Mouse (Mus musculus): Measurements from ENCODE around the gene Cacna1s. TPM values are rescaled to one million over a fixed set of nuclear protein-coding genes. Genes with fewer than 3 reads are reported as not detected.
A peak's percentile ranks its signal among the peaks of the same experiment; 100 is the strongest.

The Cacna1s gene
- total and polyA plus RNA-seq, 2 experiments from 2014 or later = 1.1 TPM

- DNase-seq (no peak), ATAC-seq (no peak)
- H3K4me2 ChIP-seq (ENCODE audit: low read depth) = no peak overlapping the region
- peaks cover 97% of the 10 kb centered on the region for H3K36me3 ChIP-seq (ENCODE audit: insufficient read depth)
- H3K4me1 ChIP-seq (ENCODE audit: insufficient read depth) = no peaks in the 10 kb centered on the region
- H3K9ac ChIP-seq = no peak overlapping the region
- H3K4me3 ChIP-seq (ENCODE audit: low read depth, low read length) = no peak overlapping the region
- H3K9me3 ChIP-seq (ENCODE audit: low read length) = no peaks in the 10 kb centered on the region
- no peak overlapping the region for H3K27ac ChIP-seq (ENCODE audit: low read depth, low read length)
- WGBS = 96% methylated on average over 4 of the region's 4 CpGs
- no peak for TF ChIP-seq CTCF (IDR thresholded peaks at IDR 0.05; ENCODE audit: low read depth)
- H3K27me3 ChIP-seq (ENCODE audit: insufficient read depth, low read length) = no peaks in the 10 kb centered on the region
Observed at GRCm38 (mm10) chr1:136156951-136157350, 104.4 kb downstream of the Cacna1s start.

DNA sequence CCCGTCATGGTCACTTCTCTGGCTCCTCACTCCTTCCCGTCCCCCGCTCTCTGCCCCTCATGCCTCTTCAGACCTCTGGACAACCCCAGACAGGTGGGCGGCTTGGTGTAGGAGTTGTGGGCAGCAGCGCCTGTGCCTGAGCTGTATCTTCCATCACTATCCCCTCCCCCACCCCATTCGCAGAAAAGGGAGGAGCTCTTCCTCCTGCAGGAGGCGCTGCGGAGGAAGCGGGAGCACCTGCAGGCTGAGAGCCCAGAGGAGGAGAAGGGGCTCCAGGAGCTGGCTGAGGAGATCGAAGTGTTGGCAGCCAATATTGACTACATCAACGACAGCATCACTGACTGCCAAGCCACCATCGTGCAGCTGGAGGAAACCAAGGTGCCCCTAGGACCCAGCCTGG is 107.3 kb downstream of the Cacna1s start:
- Histone ChIP-seq H3K27ac (ENCODE audit: low read depth, low read length) (no peak overlapping the region), H3K4me3 (ENCODE audit: low read depth, low read length) (no peak overlapping the region), H3K27me3 (ENCODE audit: insufficient read depth, low read length) (no peaks in the 10 kb centered on the region), H3K9ac (no peak overlapping the region), H3K9me3 (ENCODE audit: low read length) (no peaks in the 10 kb centered on the region), H3K4me2 (ENCODE audit: low read depth) (no peak overlapping the region), H3K36me3 (ENCODE audit: insufficient read depth) (peaks cover 96% of the 10 kb centered on the region), H3K4me1 (ENCODE audit: insufficient read depth) (no peaks in the 10 kb centered on the region)
- peak; percentile 23 for ATAC-seq
- 42% methylated on average over 11 of the region's 12 CpGs for WGBS
- DNase-seq = no peak
- peak; percentile 59 for TF ChIP-seq CTCF (IDR thresholded peaks at IDR 0.05; ENCODE audit: low read depth)

- Histone ChIP-seq H3K4me3 (ENCODE audit: low read depth, low read length) (no peak overlapping the region), H3K27me3 (ENCODE audit: insufficient read depth, low read length) (no peaks in the 10 kb centered on the region), H3K9me3 (ENCODE audit: low read length) (no peaks in the 10 kb centered on the region), H3K36me3 (ENCODE audit: insufficient read depth) (peaks cover 96% of the 10 kb centered on the region), H3K27ac (ENCODE audit: low read depth, low read length) (no peak overlapping the region), H3K9ac (no peak overlapping the region), H3K4me2 (ENCODE audit: low read depth) (no peak overlapping the region), H3K4me1 (ENCODE audit: insufficient read depth) (no peaks in the 10 kb centered on the region)
- TF ChIP-seq CTCF (IDR thresholded peaks at IDR 0.05; ENCODE audit: low read depth) = no peak
- ATAC-seq (no peak), DNase-seq (no peak)
- WGBS = 89% methylated on average over 12 of the region's 12 CpGs
Observed at GRCm38 (mm10) chr1:136160297-136160696, 107.7 kb downstream of the Cacna1s start.

GRCm38 (mm10) chr1:136160930-136161329 is 108.4 kb downstream of the Cacna1s start:
- no peak overlapping the region for H3K27ac ChIP-seq (ENCODE audit: low read depth, low read length)
- H3K27me3 ChIP-seq (ENCODE audit: insufficient read depth, low read length) = no peaks in the 10 kb centered on the region
- no peak overlapping the region for H3K4me3 ChIP-seq (ENCODE audit: low read depth, low read length)
- H3K36me3 ChIP-seq (ENCODE audit: insufficient read depth) = peaks cover 96% of the 10 kb centered on the region
- H3K4me1 ChIP-seq (ENCODE audit: insufficient read depth) = no peaks in the 10 kb centered on the region
- H3K4me2 ChIP-seq (ENCODE audit: low read depth) = no peak overlapping the region
- ATAC-seq (no peak), DNase-seq (no peak)
- no peaks in the 10 kb centered on the region for H3K9me3 ChIP-seq (ENCODE audit: low read length)
- TF ChIP-seq CTCF (IDR thresholded peaks at IDR 0.05; ENCODE audit: low read depth) = no peak
- no peak overlapping the region for H3K9ac ChIP-seq
- 94% methylated on average over 6 of the region's 6 CpGs for WGBS

GRCm38 (mm10) chr1:136161333-136161921 is 108.9 kb downstream of the Cacna1s start:
- Histone ChIP-seq H3K4me2 (ENCODE audit: low read depth) (no peak overlapping the region), H3K27me3 (ENCODE audit: insufficient read depth, low read length) (no peaks in the 10 kb centered on the region), H3K9me3 (ENCODE audit: low read length) (no peaks in the 10 kb centered on the region), H3K27ac (ENCODE audit: low read depth, low read length) (no peak overlapping the region), H3K36me3 (ENCODE audit: insufficient read depth) (peaks cover 96% of the 10 kb centered on the region), H3K9ac (no peak overlapping the region), H3K4me3 (ENCODE audit: low read depth, low read length) (no peak overlapping the region), H3K4me1 (ENCODE audit: insufficient read depth) (no peaks in the 10 kb centered on the region)
- no peak for TF ChIP-seq CTCF (IDR thresholded peaks at IDR 0.05; ENCODE audit: low read depth)
- ATAC-seq (no peak), DNase-seq (no peak)
- 94% methylated on average over 7 of the region's 7 CpGs for WGBS

DNA sequence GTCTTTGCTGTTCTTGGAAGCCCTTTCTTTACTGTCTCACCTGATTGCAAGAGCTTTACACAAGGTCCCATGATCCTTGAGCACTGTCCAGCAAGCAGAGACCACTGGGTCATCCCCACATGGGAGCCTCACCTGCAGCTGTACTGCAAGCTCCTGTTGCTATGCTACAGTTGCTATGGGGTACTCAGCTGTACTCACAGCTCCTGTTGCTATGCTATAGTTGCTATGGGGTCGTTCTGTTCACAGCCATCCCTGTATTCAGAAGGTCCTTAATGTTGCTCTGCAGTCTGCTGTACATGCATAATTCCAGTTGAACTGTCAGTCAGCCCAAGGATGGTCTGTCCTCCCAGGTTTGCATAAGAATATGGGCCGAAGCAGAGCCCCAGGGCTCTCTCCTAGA is 112.9 kb downstream of the Cacna1s start:
- WGBS = 42% methylated on average over 2 of the region's 2 CpGs
- peak; percentile 46 for DNase-seq
- H3K9me3 ChIP-seq (ENCODE audit: low read length) = no peaks in the 10 kb centered on the region
- no peak overlapping the region for H3K4me2 ChIP-seq (ENCODE audit: low read depth)
- no peak overlapping the region for H3K27ac ChIP-seq (ENCODE audit: low read depth, low read length)
- no peaks in the 10 kb centered on the region for H3K4me1 ChIP-seq (ENCODE audit: insufficient read depth)
- no peak overlapping the region for H3K4me3 ChIP-seq (ENCODE audit: low read depth, low read length)
- no peak for TF ChIP-seq CTCF (IDR thresholded peaks at IDR 0.05; ENCODE audit: low read depth)
- peak; percentile 70 for ATAC-seq
- H3K27me3 ChIP-seq (ENCODE audit: insufficient read depth, low read length) = no peaks in the 10 kb centered on the region
- peaks cover 94% of the 10 kb centered on the region for H3K36me3 ChIP-seq (ENCODE audit: insufficient read depth)
- H3K9ac ChIP-seq = no peak overlapping the region

GRCm38 (mm10) chr1:136167657-136168056 is 115.1 kb downstream of the Cacna1s start:
- TF ChIP-seq CTCF (IDR thresholded peaks at IDR 0.05; ENCODE audit: low read depth) = peak; percentile 34
- no peak overlapping the region for H3K4me2 ChIP-seq (ENCODE audit: low read depth)
- H3K4me1 ChIP-seq (ENCODE audit: insufficient read depth) = no peaks in the 10 kb centered on the region
- no peaks in the 10 kb centered on the region for H3K27me3 ChIP-seq (ENCODE audit: insufficient read depth, low read length)
- 70% methylated on average over 8 of the region's 8 CpGs for WGBS
- H3K36me3 ChIP-seq (ENCODE audit: insufficient read depth) = peaks cover 94% of the 10 kb centered on the region
- no peak overlapping the region for H3K4me3 ChIP-seq (ENCODE audit: low read depth, low read length)
- H3K27ac ChIP-seq (ENCODE audit: low read depth, low read length) = no peak overlapping the region
- no peak for ATAC-seq
- no peak for DNase-seq
- no peaks in the 10 kb centered on the region for H3K9me3 ChIP-seq (ENCODE audit: low read length)
- H3K9ac ChIP-seq = no peak overlapping the region

Other genes starting within 250 kb of the Cacna1s start
- gene Lad1, start 234.2 kb upstream of the Cacna1s start, total RNA-seq (2014; rRNA removed) = 0.31 and 0.81 TPM in 2 replicates
- gene Lad1, start 234.2 kb upstream of the Cacna1s start, polyA plus RNA-seq (2015; fragmentation: Nextera tagmentation; extraction: Ambion mirVana) = 0.35 and 0.40 TPM in 2 replicates
- 0.67 and 0.77 TPM in 2 replicates for gene Tnnt2, start 216.4 kb upstream of the Cacna1s start, total RNA-seq (2014; rRNA removed)
- gene Tnnt2, start 216.4 kb upstream of the Cacna1s start, polyA plus RNA-seq (2015; fragmentation: Nextera tagmentation; extraction: Ambion mirVana) = 0.63 and 0.89 TPM in 2 replicates
- 0.10 TPM in 1 of 2 replicates, not detected in the other for gene Pkp1, start 133.5 kb upstream of the Cacna1s start, total RNA-seq (2014; rRNA removed)
- 0.04 and 0.06 TPM in 2 replicates for gene Pkp1, start 133.5 kb upstream of the Cacna1s start, polyA plus RNA-seq (2015; fragmentation: Nextera tagmentation; extraction: Ambion mirVana)
- not detected in 2 replicates for gene Igfn1, start 46.4 kb upstream of the Cacna1s start, total RNA-seq (2014; rRNA removed)
- not detected in 2 replicates for gene Igfn1, start 46.4 kb upstream of the Cacna1s start, polyA plus RNA-seq (2015; fragmentation: Nextera tagmentation; extraction: Ambion mirVana)
- gene Tmem9, start 44.6 kb upstream of the Cacna1s start, total RNA-seq (2014; rRNA removed) = 91.7 and 95.5 TPM in 2 replicates
- gene Tmem9, start 44.6 kb upstream of the Cacna1s start, polyA plus RNA-seq (2015; fragmentation: Nextera tagmentation; extraction: Ambion mirVana) = 156 and 175 TPM in 2 replicates
- 0.46 TPM in 1 of 2 replicates, not detected in the other for gene Ascl5, start 1.9 kb upstream of the Cacna1s start, total RNA-seq (2014; rRNA removed)
- 0.36 and 0.90 TPM in 2 replicates for gene Ascl5, start 1.9 kb upstream of the Cacna1s start, polyA plus RNA-seq (2015; fragmentation: Nextera tagmentation; extraction: Ambion mirVana)
- gene Kif21b, start 78.6 kb downstream of the Cacna1s start, total RNA-seq (2014; rRNA removed) = 120 and 135 TPM in 2 replicates
- 24.8 and 29.2 TPM in 2 replicates for gene Kif21b, start 78.6 kb downstream of the Cacna1s start, polyA plus RNA-seq (2015; fragmentation: Nextera tagmentation; extraction: Ambion mirVana)
- gene Mroh3, start 160.1 kb downstream of the Cacna1s start, total RNA-seq (2014; rRNA removed) = not detected in 2 replicates
- gene Mroh3, start 160.1 kb downstream of the Cacna1s start, polyA plus RNA-seq (2015; fragmentation: Nextera tagmentation; extraction: Ambion mirVana) = not detected in 2 replicates
- gene Inava, start 181.5 kb downstream of the Cacna1s start, total RNA-seq (2014; rRNA removed) = 4.4 and 12.6 TPM in 2 replicates
- 2.1 and 2.6 TPM in 2 replicates for gene Inava, start 181.5 kb downstream of the Cacna1s start, polyA plus RNA-seq (2015; fragmentation: Nextera tagmentation; extraction: Ambion mirVana)
- gene Gpr25, start 208.1 kb downstream of the Cacna1s start, total RNA-seq (2014; rRNA removed) = 2.0 and 2.2 TPM in 2 replicates
- gene Gpr25, start 208.1 kb downstream of the Cacna1s start, polyA plus RNA-seq (2015; fragmentation: Nextera tagmentation; extraction: Ambion mirVana) = 2.2 TPM in 2 replicates